Mouse (Mus musculus): ENCODE results near the gene 1110008P14Rik. TPM values are rescaled to one million over a fixed set of nuclear protein-coding genes. Genes with fewer than 3 reads are reported as not detected.

1110008P14Rik gene
- polyA plus RNA-seq, 1 experiment from 2014 or later = 51.3 TPM

DNA sequence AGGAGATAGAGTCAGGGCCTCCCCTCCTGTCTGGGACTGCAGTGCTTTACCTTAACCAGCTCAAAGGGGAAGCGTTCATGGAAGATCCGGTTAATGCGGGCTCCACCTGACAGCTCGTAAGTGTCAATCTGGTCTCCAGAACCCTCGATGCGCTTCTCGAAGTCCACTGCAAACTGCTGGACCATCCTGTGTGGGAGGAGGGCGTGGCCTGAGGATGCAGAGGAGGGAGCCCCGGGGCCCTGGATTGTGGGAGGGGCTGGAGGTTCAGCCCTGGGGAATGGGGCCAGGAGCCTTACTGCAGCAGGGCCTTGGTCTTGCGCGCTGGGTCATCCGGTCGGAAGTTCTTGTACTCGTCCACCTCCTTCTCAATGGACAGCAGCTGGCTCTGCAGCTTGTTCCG is 45.9 kb downstream of the 1110008P14Rik start:
- no peaks in the 10 kb centered on the region for H3K4me1 ChIP-seq (ENCODE audit: control insufficient read depth, insufficient read depth, low read length)
- 42% methylated on average over 15 of the region's 15 CpGs for WGBS (ENCODE audit: insufficient replicate concordance)
- no peaks in the 10 kb centered on the region for H3K36me3 ChIP-seq (ENCODE audit: control insufficient read depth, insufficient read depth, low read length)
- H3K9ac ChIP-seq (ENCODE audit: low read depth, low read length) = no peak overlapping the region
- no peak overlapping the region for H3K4me2 ChIP-seq
- H3K4me3 ChIP-seq (ENCODE audit: low read depth, low read length) = no peak overlapping the region
- ATAC-seq (replicated peaks; ENCODE audit: insufficient number of reproducible peaks, low FRiP score, low TSS enrichment) = no peak
- H3K27me3 ChIP-seq (ENCODE audit: control insufficient read depth, insufficient read depth, low read length) = peaks cover 44% of the 10 kb centered on the region
- H3K9me3 ChIP-seq (replicated peaks; ENCODE audit: control insufficient read depth, low read length) = no peaks in the 10 kb centered on the region
- no peak overlapping the region for H3K27ac ChIP-seq (ENCODE audit: low read depth, low read length)

DNA sequence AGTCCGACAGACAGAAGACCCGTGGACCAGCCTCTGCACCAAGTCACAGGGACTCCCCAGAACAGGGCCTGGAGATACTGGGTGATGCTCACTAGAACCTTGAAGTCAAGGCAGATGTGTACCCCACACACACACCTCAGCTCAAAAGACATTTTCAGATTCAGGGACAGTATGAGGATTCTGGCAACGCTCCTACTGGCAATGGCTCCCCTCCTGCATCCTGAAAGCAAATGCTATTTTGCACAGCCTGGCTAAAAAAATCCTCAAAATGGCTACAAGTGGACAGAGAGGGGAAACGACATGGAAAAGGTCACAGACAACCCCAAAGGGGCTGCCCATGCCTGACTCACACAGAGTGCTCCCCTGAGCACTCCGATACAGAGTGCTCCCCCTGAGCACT is 49.6 kb downstream of the 1110008P14Rik start:
- H3K27me3 ChIP-seq (ENCODE audit: control insufficient read depth, insufficient read depth, low read length) = peaks cover 35% of the 10 kb centered on the region

GRCm38 (mm10) chr2:32329531-32329930 is 52.2 kb downstream of the 1110008P14Rik start:
- Histone ChIP-seq H3K9me3 (replicated peaks; ENCODE audit: control insufficient read depth, low read length) (no peaks in the 10 kb centered on the region), H3K4me1 (ENCODE audit: control insufficient read depth, insufficient read depth, low read length) (peaks cover 7% of the 10 kb centered on the region), H3K27ac (ENCODE audit: low read depth, low read length) (0 out of 2 replicates have a peak overlapping the region, but pooled peaks have one; percentile 29), H3K9ac (ENCODE audit: low read depth, low read length) (peak overlapping the region; percentile 46; the same call in 1 of the 2 replicates), H3K27me3 (ENCODE audit: control insufficient read depth, insufficient read depth, low read length) (peaks cover 12% of the 10 kb centered on the region), H3K36me3 (ENCODE audit: control insufficient read depth, insufficient read depth, low read length) (no peaks in the 10 kb centered on the region), H3K4me2 (no peak overlapping the region), H3K4me3 (ENCODE audit: low read depth, low read length) (no peak overlapping the region)
- WGBS (ENCODE audit: insufficient replicate concordance) = 41% methylated on average over 6 of the region's 6 CpGs
- no peak for ATAC-seq (replicated peaks; ENCODE audit: insufficient number of reproducible peaks, low FRiP score, low TSS enrichment)

More for the DNA sequence above, 49.6 kb downstream of the 1110008P14Rik start:
- H3K4me1 ChIP-seq (ENCODE audit: control insufficient read depth, insufficient read depth, low read length) = peaks cover 4% of the 10 kb centered on the region
- H3K27ac ChIP-seq (ENCODE audit: low read depth, low read length) = no peak overlapping the region
- H3K4me3 ChIP-seq (ENCODE audit: low read depth, low read length) = no peak overlapping the region
- WGBS (ENCODE audit: insufficient replicate concordance) = 79% methylated on average over 5 of the region's 5 CpGs
- no peak for ATAC-seq (replicated peaks; ENCODE audit: insufficient number of reproducible peaks, low FRiP score, low TSS enrichment)
- no peaks in the 10 kb centered on the region for H3K36me3 ChIP-seq (ENCODE audit: control insufficient read depth, insufficient read depth, low read length)
- no peak overlapping the region for H3K9ac ChIP-seq (ENCODE audit: low read depth, low read length)
- no peaks in the 10 kb centered on the region for H3K9me3 ChIP-seq (replicated peaks; ENCODE audit: control insufficient read depth, low read length)
- no peak overlapping the region for H3K4me2 ChIP-seq

- peak overlapping the region; percentile 46; the same call in 1 of the 2 replicates for H3K9ac ChIP-seq (ENCODE audit: low read depth, low read length)
These were observed 52.8 kb downstream of the 1110008P14Rik start for GRCm38 (mm10) chr2:32328911-32329460.

GRCm38 (mm10) chr2:32327200-32327599 is 54.5 kb downstream of the 1110008P14Rik start:
- ATAC-seq (replicated peaks; ENCODE audit: insufficient number of reproducible peaks, low FRiP score, low TSS enrichment) = no peak
- 77% methylated on average over 4 of the region's 4 CpGs for WGBS (ENCODE audit: insufficient replicate concordance)
- no peak overlapping the region for H3K27ac ChIP-seq (ENCODE audit: low read depth, low read length)
- no peak overlapping the region for H3K4me2 ChIP-seq
- peaks cover 7% of the 10 kb centered on the region for H3K4me1 ChIP-seq (ENCODE audit: control insufficient read depth, insufficient read depth, low read length)
- no peak overlapping the region for H3K9ac ChIP-seq (ENCODE audit: low read depth, low read length)
- no peaks in the 10 kb centered on the region for H3K9me3 ChIP-seq (replicated peaks; ENCODE audit: control insufficient read depth, low read length)
- no peaks in the 10 kb centered on the region for H3K27me3 ChIP-seq (ENCODE audit: control insufficient read depth, insufficient read depth, low read length)
- H3K36me3 ChIP-seq (ENCODE audit: control insufficient read depth, insufficient read depth, low read length) = no peaks in the 10 kb centered on the region
- H3K4me3 ChIP-seq (ENCODE audit: low read depth, low read length) = no peak overlapping the region

More at GRCm38 (mm10) chr2:32328911-32329460, 52.8 kb downstream of the 1110008P14Rik start:
- Histone ChIP-seq H3K27ac (ENCODE audit: low read depth, low read length) (0 out of 2 replicates have a peak overlapping the region, but pooled peaks have one; percentile 29), H3K36me3 (ENCODE audit: control insufficient read depth, insufficient read depth, low read length) (no peaks in the 10 kb centered on the region), H3K4me3 (ENCODE audit: low read depth, low read length) (no peak overlapping the region), H3K4me1 (ENCODE audit: control insufficient read depth, insufficient read depth, low read length) (peaks cover 7% of the 10 kb centered on the region), H3K27me3 (ENCODE audit: control insufficient read depth, insufficient read depth, low read length) (peaks cover 6% of the 10 kb centered on the region), H3K9me3 (replicated peaks; ENCODE audit: control insufficient read depth, low read length) (no peaks in the 10 kb centered on the region), H3K4me2 (no peak overlapping the region)
- 33% methylated on average over 13 of the region's 13 CpGs for WGBS (ENCODE audit: insufficient replicate concordance)
- ATAC-seq (replicated peaks; ENCODE audit: insufficient number of reproducible peaks, low FRiP score, low TSS enrichment) = no peak

Other genes with a start within 250 kb of the 1110008P14Rik start
- 39.3 and 40.6 TPM in 2 replicates for gene Prrc2b, start 230.9 kb downstream of the 1110008P14Rik start, polyA plus RNA-seq (2014; fragmentation: Nextera tagmentation; extraction: Ambion mirVana)
- gene Pomt1, start 145.3 kb downstream of the 1110008P14Rik start, polyA plus RNA-seq (2014; fragmentation: Nextera tagmentation; extraction: Ambion mirVana) = 12.9 and 15.3 TPM in 2 replicates
- gene Uck1, start 121.8 kb downstream of the 1110008P14Rik start, polyA plus RNA-seq (2014; fragmentation: Nextera tagmentation; extraction: Ambion mirVana) = 42.1 and 44.3 TPM in 2 replicates
- 20.5 and 26.8 TPM in 2 replicates for gene Golga2, start 94.6 kb downstream of the 1110008P14Rik start, polyA plus RNA-seq (2014; fragmentation: Nextera tagmentation; extraction: Ambion mirVana)
- gene Swi5, start 93.9 kb downstream of the 1110008P14Rik start, polyA plus RNA-seq (2014; fragmentation: Nextera tagmentation; extraction: Ambion mirVana) = 125 and 339 TPM in 2 replicates
- 32.1 and 35.8 TPM in 2 replicates for gene Ciz1, start 29.6 kb downstream of the 1110008P14Rik start, polyA plus RNA-seq (2014; fragmentation: Nextera tagmentation; extraction: Ambion mirVana)
- gene Dnm1, start 28.6 kb downstream of the 1110008P14Rik start, polyA plus RNA-seq (2014; fragmentation: Nextera tagmentation; extraction: Ambion mirVana) = 10.1 and 11.6 TPM in 2 replicates
- 1.1 TPM in 1 of 2 replicates, not detected in the other for gene Lcn2, start 6.3 kb upstream of the 1110008P14Rik start, polyA plus RNA-seq (2014; fragmentation: Nextera tagmentation; extraction: Ambion mirVana)
- 32.7 and 38.2 TPM in 2 replicates for gene Ptges2, start 14.0 kb upstream of the 1110008P14Rik start, polyA plus RNA-seq (2014; fragmentation: Nextera tagmentation; extraction: Ambion mirVana)
- gene Naif1, start 68.5 kb upstream of the 1110008P14Rik start, polyA plus RNA-seq (2014; fragmentation: Nextera tagmentation; extraction: Ambion mirVana) = 5.1 and 5.3 TPM in 2 replicates
- gene Slc25a25, start 69.5 kb upstream of the 1110008P14Rik start, polyA plus RNA-seq (2014; fragmentation: Nextera tagmentation; extraction: Ambion mirVana) = 7.9 and 8.5 TPM in 2 replicates
- gene Fam102a, start 153.4 kb upstream of the 1110008P14Rik start, polyA plus RNA-seq (2014; fragmentation: Nextera tagmentation; extraction: Ambion mirVana) = 5.2 and 5.3 TPM in 2 replicates
- gene Dpm2, start 188.9 kb upstream of the 1110008P14Rik start, polyA plus RNA-seq (2014; fragmentation: Nextera tagmentation; extraction: Ambion mirVana) = 81.7 and 85.3 TPM in 2 replicates
- 0.31 and 0.51 TPM in 2 replicates for gene Pip5kl1, start 192.9 kb upstream of the 1110008P14Rik start, polyA plus RNA-seq (2014; fragmentation: Nextera tagmentation; extraction: Ambion mirVana)
- gene 9430097D07Rik, start 193.7 kb upstream of the 1110008P14Rik start, polyA plus RNA-seq (2014; fragmentation: Nextera tagmentation; extraction: Ambion mirVana) = 0.17 TPM in 1 of 2 replicates, not detected in the other
- 32.9 and 40.9 TPM in 2 replicates for gene St6galnac4, start 205.2 kb upstream of the 1110008P14Rik start, polyA plus RNA-seq (2014; fragmentation: Nextera tagmentation; extraction: Ambion mirVana)
- gene St6galnac6, start 217.8 kb upstream of the 1110008P14Rik start, polyA plus RNA-seq (2014; fragmentation: Nextera tagmentation; extraction: Ambion mirVana) = 8.3 and 9.3 TPM in 2 replicates
- 212 and 221 TPM in 2 replicates for gene Ak1, start 239.8 kb upstream of the 1110008P14Rik start, polyA plus RNA-seq (2014; fragmentation: Nextera tagmentation; extraction: Ambion mirVana)

All from heart, embryonic 11.5 days (tissue).